ENCODE assay signal across 8 mouse cellular contexts in genomic region chr17:8812228-8812865, GRCm38 (mm10).
DNase-seq lines count a peak whose midpoint lies in the region; ATAC-seq and TF ChIP-seq lines count a peak whose summit lies in the region.

No protein-coding gene starts in this region.

- ATAC-seq in forebrain, postnatal 0 days: peak; percentile 51
- no peak for ATAC-seq in forebrain, embryonic 12.5 days (ENCODE audit: low FRiP score)
- ATAC-seq in hindbrain, embryonic 16.5 days: peak; percentile 68; the same call in 1 of the 2 replicates
- no peak for ATAC-seq in erythroid progenitor cell, adult 5-6 weeks (replicated peaks; ENCODE audit: low FRiP score, poor library complexity, severe bottlenecking)

- peak; percentile 60 for DNase-seq in forebrain, postnatal 0 days
- DNase-seq in left cerebral cortex, postnatal 4 days: peak; percentile 74
- no peak for DNase-seq in left cerebral cortex, adult 2 months (ENCODE audit: extremely low spot score in 1 of 2, low spot score in 2 of 2)
- DNase-seq in brain, adult 2 months (ENCODE audit: low read depth, low spot score): peak; percentile 81
- no peak for DNase-seq in gastrocnemius, postnatal 36 days

- 32% methylated on average over 12 of the region's 12 CpGs for WGBS in forebrain, postnatal 0 days
- 61% methylated on average over 12 of the region's 12 CpGs for WGBS in forebrain, embryonic 12.5 days
- WGBS in hindbrain, embryonic 16.5 days: 43% methylated on average over 12 of the region's 12 CpGs

- H3K4me1 ChIP-seq in forebrain, postnatal 0 days (ENCODE audit: insufficient read depth): peaks cover 23% of the 10 kb centered on the region
- H3K4me1 ChIP-seq in forebrain, embryonic 12.5 days: peaks cover 17% of the 10 kb centered on the region
- peaks cover 8% of the 10 kb centered on the region; the same call in 1 of the 2 replicates for H3K4me1 ChIP-seq in hindbrain, embryonic 16.5 days (ENCODE audit: control insufficient read depth, insufficient read depth, low read depth, low read length)

- no peaks in the 10 kb centered on the region for H3K9me3 ChIP-seq in forebrain, postnatal 0 days (ENCODE audit: low read length)
- no peaks in the 10 kb centered on the region for H3K9me3 ChIP-seq in forebrain, embryonic 12.5 days
- H3K9me3 ChIP-seq in hindbrain, embryonic 16.5 days (ENCODE audit: control insufficient read depth, low read length): no peaks in the 10 kb centered on the region

- no peaks in the 10 kb centered on the region for H3K27me3 ChIP-seq in forebrain, postnatal 0 days (ENCODE audit: insufficient read depth, low read length)
- H3K27me3 ChIP-seq in forebrain, embryonic 12.5 days: no peaks in the 10 kb centered on the region; the same call in 1 of the 2 replicates
- H3K27me3 ChIP-seq in hindbrain, embryonic 16.5 days (replicated peaks; ENCODE audit: control insufficient read depth, insufficient read depth, low read length): no peaks in the 10 kb centered on the region

- H3K4me3 ChIP-seq in forebrain, postnatal 0 days (ENCODE audit: low read depth, low read length): no peak overlapping the region
- no peak overlapping the region for H3K4me3 ChIP-seq in forebrain, embryonic 12.5 days (replicated peaks)
- H3K4me3 ChIP-seq in left cerebral cortex, adult 2 months: no peak overlapping the region
- H3K4me3 ChIP-seq in hindbrain, embryonic 16.5 days (ENCODE audit: low read length): no peak overlapping the region

- TF ChIP-seq CTCF in forebrain, postnatal 0 days (IDR thresholded peaks at IDR 0.05; ENCODE audit: low read depth): peak; percentile 32
- TF ChIP-seq CTCF in left cerebral cortex, adult 2 months (IDR thresholded peaks at IDR 0.05): no peak

- intact Hi-C loops in left cerebral cortex, postnatal 4 days (cut with DNase I): no loop called here
- intact Hi-C loops in left cerebral cortex, adult 2 months (cut with DNase I): no loop called here
- intact Hi-C loops in gastrocnemius, postnatal 36 days (cut with DNase I): no loop called here

- no peak overlapping the region; the same call in 1 of the 2 replicates for H3K27ac ChIP-seq in forebrain, postnatal 0 days (ENCODE audit: low read depth, low read length)
- H3K27ac ChIP-seq in forebrain, embryonic 12.5 days: no peak overlapping the region
- H3K27ac ChIP-seq in left cerebral cortex, adult 2 months: no peak overlapping the region
- H3K27ac ChIP-seq in hindbrain, embryonic 16.5 days (ENCODE audit: low read depth, low read length): no peak overlapping the region

- 0 out of 2 replicates have a peak overlapping the region, but pooled peaks have one; percentile 8 for H3K4me2 ChIP-seq in forebrain, postnatal 0 days (ENCODE audit: low read depth)
- H3K4me2 ChIP-seq in forebrain, embryonic 12.5 days: no peak overlapping the region
- H3K4me2 ChIP-seq in hindbrain, embryonic 16.5 days (ENCODE audit: low read length): no peak overlapping the region

- H3K9ac ChIP-seq in forebrain, postnatal 0 days: no peak overlapping the region
- H3K9ac ChIP-seq in forebrain, embryonic 12.5 days: no peak overlapping the region
- H3K9ac ChIP-seq in hindbrain, embryonic 16.5 days (ENCODE audit: low read depth, low read length): no peak overlapping the region

- no peaks in the 10 kb centered on the region for H3K36me3 ChIP-seq in forebrain, postnatal 0 days (ENCODE audit: insufficient read depth)
- no peaks in the 10 kb centered on the region for H3K36me3 ChIP-seq in forebrain, embryonic 12.5 days (replicated peaks)
- H3K36me3 ChIP-seq in hindbrain, embryonic 16.5 days (ENCODE audit: control insufficient read depth, insufficient read depth, low read length): no peaks in the 10 kb centered on the region

Comparison
In these comparisons a context has a peak if more than half of its experiments do, and no peak if none do; other contexts are left out.
1. ATAC-seq: peak in forebrain, postnatal 0 days (single experiment) and hindbrain, embryonic 16.5 days (single experiment); none in forebrain, embryonic 12.5 days (single experiment) and erythroid progenitor cell, adult 5-6 weeks (single experiment).
2. DNase-seq: peak in forebrain, postnatal 0 days (single experiment), left cerebral cortex, postnatal 4 days (single experiment) and brain, adult 2 months (single experiment); none in left cerebral cortex, adult 2 months (0 of 2) and gastrocnemius, postnatal 36 days (0 of 2).